Mouse (Mus musculus) common myeloid progenitor, adult 5-6 weeks (primary cell): ENCODE measurements at regions not wholly inside any gene's neighbourhood (a gene's known extent, or its start where the extent isn't known, plus 50 kb on each side); places are given as distances from the start of the nearest gene placed in this dataset.

Experiments used
- ATAC-seq: replicated peaks from 2 replicates; pipeline ENCODE4 v1.8.0; 2016; ENCODE audit warnings: low read depth, mild to moderate bottlenecking, moderate TSS enrichment, inconsistent platforms; ENCODE audit not compliant: poor library complexity, severe bottlenecking

DNA sequence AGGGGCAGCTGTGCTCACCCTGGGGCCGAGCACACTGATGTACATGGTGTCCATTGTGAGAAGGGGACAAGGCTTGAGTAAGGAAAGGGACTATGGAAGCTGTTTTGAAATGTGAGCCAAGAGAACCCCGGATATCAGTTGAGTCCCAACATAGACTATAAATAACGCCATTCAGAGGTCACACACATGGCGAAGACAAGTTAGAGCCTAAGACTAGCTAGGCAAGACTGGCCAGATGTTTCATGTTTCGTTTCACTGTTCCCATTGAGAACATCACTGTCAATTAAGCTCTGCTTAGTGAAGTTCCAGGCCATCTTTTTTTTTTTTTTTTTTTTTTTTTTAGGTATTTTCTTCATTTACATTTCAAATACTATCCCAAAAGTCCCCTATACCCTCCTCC lies 1889.1 kb upstream of the Lrrc6 start:
- ATAC-seq = no peak

DNA sequence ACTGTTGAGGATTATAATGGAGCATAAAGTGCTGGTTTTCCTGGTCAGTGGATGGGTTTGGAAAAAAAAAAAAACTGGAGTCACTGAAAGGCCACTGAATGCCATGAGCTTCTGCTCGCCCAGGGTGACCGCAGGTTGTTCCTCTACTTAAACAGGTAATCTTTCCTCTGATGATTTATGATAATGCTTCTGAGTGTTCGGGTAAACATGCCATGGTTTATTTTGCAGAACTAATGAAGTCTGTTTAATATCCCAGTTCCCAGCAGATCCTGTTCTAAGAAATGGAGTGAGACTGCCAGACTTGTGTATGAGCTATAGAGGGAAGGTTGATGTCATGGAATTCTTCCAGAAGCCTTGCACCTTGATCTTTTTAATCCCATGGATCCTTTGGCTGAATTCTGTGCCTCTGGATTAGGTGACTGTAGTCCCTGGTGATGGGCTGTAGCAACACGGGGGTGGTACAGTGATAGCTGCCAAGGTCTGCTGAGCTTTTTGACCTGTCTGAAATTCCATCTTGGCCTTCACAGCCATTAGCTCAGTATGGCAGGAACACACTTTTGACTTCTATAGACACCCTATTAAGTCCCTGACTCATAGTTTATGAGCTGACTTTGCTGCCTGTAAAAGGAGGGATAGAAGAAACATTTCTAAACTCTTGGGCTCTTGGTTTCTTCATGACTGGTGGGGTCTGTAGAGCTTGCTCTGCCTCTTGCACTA lies 1886.8 kb upstream of the Lrrc6 start:
- ATAC-seq = no peak

DNA sequence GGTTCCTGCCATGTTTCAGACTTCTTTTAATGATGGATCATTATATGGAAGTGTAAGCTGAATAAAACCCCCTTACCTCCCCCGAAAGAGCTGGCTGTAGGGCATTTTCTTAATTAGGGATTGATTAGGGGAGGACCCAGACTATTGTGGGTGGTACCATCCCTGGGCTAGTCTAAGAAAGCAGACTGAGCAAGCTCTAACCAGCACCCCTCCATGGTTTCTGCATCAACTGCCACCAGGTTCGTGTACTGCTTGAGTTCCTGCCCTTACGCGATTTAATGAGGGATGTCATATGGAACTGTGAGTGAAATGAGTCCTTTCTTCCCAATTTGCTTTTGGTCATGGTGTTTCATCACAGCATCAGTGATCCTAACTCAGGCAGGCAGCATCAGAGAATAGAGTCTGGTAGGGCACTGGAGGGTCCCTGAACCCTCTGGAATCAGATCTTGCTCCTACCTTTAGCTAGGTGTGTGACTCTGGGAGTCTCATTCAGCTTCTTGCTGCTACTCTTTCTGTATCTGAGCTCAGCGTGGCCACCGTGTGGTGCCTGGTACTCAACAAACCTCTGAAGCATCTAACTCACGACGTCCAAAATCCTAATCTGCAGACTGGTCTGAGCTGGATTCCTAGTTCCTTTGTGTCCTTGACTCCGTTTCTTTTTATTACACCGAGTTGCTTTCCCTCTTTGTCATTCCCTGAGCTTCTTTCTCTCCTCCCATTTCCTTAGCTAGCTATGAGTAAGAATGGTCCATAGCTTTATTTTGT lies 1884.0 kb upstream of the Lrrc6 start:
- no peak for ATAC-seq

DNA sequence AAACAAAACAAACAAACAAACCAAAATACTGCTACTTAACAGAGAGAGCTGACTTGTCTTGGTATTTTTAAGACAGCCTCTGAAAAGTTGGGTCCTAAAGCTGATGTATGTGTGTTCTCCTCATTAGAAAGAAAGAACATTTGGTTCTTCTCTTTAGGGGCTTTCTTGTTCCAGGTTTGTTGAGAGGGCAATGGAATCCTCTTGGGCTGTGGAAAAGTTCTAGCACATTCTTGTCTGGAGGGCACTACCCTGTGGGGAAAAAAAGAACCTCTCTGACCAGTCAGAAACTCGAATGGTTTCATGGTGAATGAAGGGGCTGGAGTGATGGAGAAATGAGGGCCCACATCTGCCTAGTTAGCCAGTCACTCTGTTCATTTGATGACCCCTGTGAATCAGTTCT lies 1874.5 kb upstream of the Lrrc6 start:
- ATAC-seq = no peak

DNA sequence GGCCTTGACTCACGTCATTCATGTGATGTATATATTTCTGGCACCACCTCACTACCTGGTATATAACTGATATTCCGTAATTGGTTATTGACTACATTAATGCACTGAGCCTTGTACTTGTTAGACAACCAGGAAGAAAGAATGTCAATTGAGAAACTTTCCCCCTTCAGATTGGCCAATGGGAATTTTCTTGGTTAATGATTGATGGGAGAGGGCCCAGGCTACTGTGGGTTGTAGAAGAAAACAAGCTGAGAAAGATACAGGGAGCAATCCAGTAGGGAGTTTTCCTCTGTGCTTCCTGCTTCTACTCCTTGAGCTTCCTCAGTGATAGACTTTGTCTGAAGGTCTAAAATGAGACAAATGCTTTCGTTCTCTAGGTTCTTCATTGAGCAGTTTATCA lies 1866.1 kb upstream of the Lrrc6 start:
- no peak for ATAC-seq

DNA sequence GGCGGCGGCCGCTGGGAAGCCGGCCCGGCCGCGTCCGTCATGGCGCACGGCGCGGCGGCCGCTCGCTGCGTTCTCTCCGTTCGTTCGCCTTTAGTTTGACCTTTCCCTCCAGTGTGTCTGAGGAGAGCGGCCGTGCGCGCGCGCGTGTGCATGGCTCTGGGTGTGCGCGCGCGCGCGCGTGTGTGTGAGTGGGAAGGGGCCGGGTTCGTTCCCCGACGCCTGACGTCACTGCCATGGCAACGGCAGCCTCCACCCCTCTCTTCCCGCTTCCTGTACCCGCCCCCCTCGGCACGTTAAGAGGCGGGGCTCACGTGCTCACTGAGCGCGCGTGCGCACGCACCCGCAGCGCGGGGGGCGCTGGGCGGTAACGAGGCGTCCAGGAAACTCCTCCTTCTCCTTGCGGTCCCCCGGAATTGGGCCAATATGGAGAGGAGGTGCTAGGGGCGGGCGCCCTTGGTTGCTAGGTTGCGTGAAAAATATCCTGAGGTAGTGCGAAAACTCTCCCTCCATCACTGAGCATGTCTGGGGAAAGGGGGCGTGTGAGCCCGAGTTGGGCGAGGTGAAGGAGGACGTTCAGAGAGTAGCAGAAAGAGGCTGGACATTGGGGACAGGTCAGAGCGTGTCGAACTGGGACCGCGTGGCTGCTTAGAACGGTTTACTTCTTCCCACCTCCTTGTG lies 1862.5 kb upstream of the Lrrc6 start:
- peak; percentile 86 for ATAC-seq

DNA sequence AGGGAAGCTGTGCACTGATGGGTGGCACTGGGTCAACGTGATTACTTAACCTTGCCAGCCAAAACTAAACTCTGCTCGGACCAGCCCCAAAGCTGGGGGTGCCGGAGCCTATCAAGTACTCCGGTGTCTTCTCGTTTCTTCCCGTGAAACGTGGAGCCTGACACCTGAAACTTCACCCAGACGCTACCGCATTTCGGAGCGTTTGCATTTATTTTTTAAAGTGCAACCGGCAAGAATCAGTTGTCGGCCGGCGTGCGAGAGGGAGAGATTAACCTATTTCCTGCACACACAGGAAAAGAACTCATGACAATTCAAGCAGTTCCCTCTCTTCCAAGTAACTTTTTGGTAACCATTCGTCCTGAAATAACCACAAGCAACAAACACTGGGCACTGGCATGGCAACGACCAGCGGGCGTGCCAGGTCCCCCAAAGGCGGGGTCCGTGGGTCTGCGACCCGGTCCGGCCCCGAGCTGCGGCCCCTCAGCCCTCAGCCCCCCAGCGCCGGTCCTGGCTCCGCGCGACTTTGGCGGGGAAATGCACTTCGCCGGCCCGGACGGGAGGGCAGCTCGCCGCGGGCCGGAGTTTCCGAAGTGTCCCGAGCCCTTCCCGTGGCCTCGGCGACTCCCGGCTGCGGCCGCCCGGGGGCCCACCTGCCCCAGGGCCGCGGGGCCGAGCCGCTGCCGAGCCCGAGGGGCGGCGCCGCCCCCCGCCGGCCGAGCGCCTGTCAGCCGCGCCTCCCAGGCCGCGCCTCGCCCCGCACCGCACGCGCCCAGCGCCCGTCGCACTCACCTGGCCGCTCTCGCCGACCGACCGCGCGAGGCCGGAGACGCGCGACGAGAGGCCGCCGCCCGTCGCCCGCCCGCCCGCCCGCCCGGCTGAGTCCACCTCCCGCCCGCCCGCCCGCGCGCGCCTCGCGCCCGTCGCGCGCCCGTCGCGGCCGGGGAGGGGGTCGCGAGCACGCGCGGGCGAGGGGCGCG lies 1861.7 kb upstream of the Lrrc6 start:
- peak; percentile 22 for ATAC-seq

DNA sequence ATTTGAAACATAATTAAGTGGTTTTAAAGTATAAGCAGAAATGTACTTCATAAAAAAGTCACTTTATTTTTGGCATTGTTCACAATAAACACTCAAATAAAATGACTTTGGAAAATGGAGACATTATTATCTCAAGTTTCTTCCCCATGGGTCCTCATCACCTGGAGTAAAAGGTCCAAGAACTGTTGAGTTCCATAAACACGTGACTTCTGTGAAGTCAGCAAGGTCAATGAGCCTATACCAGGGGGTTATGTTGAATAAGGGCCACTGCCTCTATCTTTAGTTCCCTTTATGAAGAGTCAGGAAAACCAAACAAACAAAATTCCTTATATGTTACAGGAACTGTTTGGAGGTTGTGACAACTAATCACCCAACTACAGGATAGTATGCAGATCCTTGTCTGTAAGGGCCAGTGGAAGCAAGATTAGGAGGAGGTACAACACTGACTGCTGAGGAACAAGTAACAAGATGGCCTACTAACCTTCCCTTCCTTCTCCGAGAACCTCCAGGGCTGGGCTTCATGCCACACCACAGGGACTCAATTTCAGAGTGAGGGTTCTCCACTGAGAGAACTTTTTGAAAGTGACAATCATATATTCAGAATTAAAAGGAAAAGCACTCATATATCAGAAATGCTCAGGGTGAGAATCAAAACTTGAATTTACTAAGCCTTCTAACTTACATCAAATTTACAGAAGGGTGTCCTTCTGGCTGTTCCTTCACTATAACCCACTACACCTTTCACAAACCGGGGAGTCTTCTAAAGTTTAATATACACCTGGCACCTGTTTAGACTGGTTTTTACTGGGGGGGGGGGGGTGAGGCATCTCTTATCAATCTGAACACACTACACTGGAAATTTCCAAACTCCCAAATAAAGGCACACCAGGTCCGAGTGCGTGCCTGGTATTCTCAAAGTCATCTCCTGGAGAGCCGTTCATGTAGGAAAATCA lies 1860.5 kb upstream of the Lrrc6 start:
- ATAC-seq = no peak

DNA sequence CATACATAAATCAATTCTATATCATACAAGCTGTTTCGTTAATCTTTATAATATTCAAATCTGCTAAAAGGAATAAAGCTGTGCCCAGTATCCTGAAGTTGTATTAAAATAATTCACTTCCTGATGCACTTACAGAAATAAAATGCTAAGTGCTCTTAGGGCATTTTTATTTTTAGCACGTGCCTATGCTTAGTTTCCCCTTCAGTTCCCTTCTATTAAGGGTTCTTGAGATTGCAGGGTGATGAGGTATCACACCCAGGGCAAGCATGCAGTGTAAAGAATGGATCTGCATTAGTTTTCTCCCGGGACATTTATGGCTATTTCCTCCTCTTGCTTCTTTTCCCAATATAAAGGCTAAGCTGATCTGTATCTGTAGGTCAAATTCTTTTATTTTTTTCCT lies 1858.8 kb upstream of the Lrrc6 start:
- no peak for ATAC-seq

DNA sequence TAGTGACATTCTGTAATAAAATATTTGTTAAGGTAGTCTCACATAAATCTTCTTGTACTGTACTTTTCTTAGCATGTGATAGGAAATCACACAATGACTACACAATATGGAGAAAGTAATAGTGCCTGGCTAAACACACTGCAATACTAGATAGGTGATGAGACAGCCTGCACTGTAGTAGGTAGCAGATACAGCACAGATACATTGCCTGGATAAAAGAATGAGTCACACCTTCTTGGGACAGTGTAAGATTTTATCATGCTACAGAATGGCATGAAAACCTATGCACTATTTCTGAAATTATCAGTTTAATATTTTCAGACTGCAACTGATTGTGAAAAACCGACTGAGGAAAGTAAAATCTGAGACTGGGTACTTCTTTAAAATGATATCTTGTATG lies 1855.2 kb upstream of the Lrrc6 start:
- no peak for ATAC-seq

DNA sequence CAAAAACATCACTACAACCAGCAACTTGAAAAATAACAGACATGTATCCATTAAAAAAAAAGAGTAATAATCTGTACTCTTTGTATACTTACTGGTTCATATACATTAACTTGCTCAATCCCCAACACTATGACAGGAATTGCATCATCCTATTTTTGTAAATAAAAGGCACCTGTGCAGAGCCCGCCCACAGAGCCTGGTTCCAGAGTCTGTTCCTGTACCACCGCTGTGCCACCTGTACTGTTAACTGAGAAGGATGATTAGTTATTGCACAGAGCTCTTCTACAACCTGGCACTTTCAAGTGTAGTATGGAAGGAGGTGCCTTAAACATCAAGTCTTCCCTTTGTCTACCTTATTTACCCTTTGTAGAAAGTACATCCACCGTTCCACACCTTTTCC lies 1843.9 kb upstream of the Lrrc6 start:
- ATAC-seq = no peak

DNA sequence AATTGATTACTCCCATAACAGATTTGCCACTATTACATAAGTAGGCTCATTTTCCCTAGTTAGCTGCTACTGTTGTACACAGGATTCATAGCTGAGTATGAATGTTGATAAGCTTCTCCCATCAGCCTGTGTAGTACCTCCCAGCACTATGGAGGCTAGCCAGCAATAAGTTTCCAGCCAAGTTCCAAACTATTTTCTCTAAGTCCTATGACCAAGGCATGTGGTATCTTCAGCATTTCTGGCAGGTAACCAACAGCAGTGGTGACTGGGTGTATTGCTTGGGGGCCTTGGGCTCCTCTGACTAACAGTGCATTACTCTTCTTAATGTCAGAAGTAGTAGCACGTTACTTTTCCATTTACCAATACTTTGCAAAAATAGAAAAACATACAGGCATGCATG lies 1841.8 kb upstream of the Lrrc6 start:
- no peak for ATAC-seq

DNA sequence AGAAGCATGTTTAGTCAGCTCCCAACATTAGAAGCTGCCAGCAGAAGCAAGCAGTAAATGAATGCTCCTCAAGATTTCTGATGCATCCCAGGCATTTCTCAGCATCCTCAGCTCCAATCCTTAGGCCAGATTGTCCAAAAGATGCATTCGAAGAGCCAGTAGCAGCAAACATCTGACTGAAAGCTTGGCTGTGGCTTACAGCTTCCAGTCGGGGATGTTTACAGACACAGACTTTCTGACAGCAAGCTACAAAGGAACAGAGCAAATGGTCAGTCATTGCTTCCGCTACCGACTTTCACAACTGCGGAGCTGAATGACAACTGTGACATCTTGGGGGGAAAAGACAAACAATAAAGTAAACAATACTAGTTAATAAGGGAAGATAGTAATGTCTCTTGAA lies 1840.3 kb upstream of the Lrrc6 start:
- no peak for ATAC-seq

DNA sequence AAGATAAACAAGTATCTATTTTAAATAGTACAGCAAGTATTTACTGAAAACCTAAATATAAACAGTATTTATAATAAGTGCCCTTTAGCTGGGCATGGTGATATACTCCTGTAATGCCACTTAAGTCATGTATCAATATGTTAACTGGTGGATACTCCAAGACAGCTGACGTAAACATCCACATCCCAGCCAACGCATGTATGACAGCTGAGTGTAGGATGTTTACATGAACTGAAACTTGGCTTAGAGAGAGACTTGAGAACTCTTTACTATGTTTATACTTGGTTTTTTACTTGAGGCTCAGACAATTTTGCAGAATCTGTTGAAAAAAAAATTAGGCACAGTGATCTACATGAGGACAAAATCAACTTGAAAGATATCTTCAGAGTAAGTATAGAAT lies 1836.6 kb upstream of the Lrrc6 start:
- no peak for ATAC-seq

DNA sequence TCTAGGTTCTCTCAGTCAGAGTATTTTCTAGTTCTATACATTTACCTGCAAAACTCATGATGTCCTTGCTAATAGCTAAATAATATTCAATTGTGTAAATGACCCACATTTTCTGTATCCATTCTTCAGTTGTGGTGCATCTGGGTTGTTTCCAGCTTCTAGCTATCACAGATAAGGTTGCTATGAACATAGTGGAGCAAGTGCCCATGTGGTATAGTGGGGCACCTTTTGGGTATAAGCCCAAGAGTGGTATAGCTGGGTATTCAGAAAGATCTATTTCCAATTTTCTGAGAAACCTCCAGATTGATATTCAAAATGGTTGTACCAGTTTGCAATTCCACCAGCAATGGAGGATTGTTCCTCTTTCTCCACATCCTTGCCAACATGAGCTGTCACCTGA lies 1835.1 kb upstream of the Lrrc6 start:
- ATAC-seq = no peak

DNA sequence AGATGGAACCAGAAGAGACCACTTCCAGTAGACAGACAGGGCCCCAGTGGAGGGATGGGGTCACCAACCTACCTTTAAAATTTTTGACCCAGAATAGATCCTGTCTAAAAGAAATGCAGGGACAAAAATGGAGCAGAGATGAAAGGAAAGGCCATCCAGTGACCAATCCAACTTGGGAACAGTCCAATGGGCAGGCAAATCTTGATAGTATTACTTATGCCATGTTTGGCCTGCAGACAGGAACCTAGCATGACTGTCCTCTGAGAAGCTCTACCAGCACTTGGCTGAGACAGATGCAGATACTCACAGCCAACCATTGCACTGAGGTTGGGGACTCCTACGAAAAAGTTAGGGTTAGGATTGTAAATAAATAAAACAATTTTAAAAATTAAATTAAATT lies 1815.4 kb upstream of the Lrrc6 start:
- ATAC-seq = no peak
